Mouse (Mus musculus) Patski (cell line): ENCODE results near the gene Myo16. TPM values are rescaled to one million over a fixed set of nuclear protein-coding genes. Genes with fewer than 3 reads are reported as not detected.

Experiments used
- ATAC-seq: fragments of 100-300 bp; one replicate; pipeline ENCODE4 v1.8.0; 2021
- CTCF ChIA-PET: fragments of 350-600 bp; sonication (Branson Sonifier 250); formaldehyde crosslinking; loops from one replicate; lab custom pipeline; 2022; ENCODE audit warnings: inconsistent platforms; lab: Charles Lee
- POLR2A ChIA-PET: fragments of 350-600 bp; sonication (Branson Sonifier 250); formaldehyde crosslinking; loops from one replicate; lab custom pipeline; 2022; ENCODE audit warnings: antibody characterized with exemption, inconsistent platforms; lab: Charles Lee
- DNase-seq: peaks from one replicate; pipeline ENCODE4 v3.0.0-alpha.2; 2011; ENCODE audit warnings: low read depth, low spot score
- H3K27me3 ChIP-seq: fragments of 371-371 bp; one replicate; pipeline ENCODE4 v1.5.1; 2021
- CTCF ChIP-seq: fragments of 100-300 bp; IDR thresholded peaks from one replicate; pipeline ENCODE4 v1.5.1; 2021
- in situ Hi-C: fragments of 300-500 bp; cut with MboI; formaldehyde crosslinking; loops from 3 replicates; pipeline ENCODE4 v1.11.1; 2018; ENCODE audit warnings: low pct_unique_long_range_greater_than_20kb, mixed read lengths
- polyA plus RNA-seq: library from polyadenylated mRNA; unstranded; gene quantifications from one replicate; pipeline ENCODE4 v1.2.3, GENCODE M21; 2021

Myo16 gene
- polyA plus RNA-seq, 1 experiment from 2014 or later = 0.05 TPM

GRCm38 (mm10) chr8:10224305-10224971 lies 70.7 kb downstream of the Myo16 start:
- POLR2A ChIA-PET = no interaction called here
- no peak for TF ChIP-seq CTCF
- CTCF ChIA-PET = no interaction called here
- H3K27me3 ChIP-seq = peaks cover 15% of the 10 kb centered on the region
- in situ Hi-C loops = no loop called here
- no peak for ATAC-seq
- DNase-seq = no peak

- ATAC-seq (no peak), DNase-seq (no peak)
- no peak for TF ChIP-seq CTCF
- in situ Hi-C loops = no loop called here
- CTCF ChIA-PET = no interaction called here
- POLR2A ChIA-PET = no interaction called here
- H3K27me3 ChIP-seq = peaks cover 15% of the 10 kb centered on the region
Measured at GRCm38 (mm10) chr8:10225018-10225417, 71.3 kb downstream of the Myo16 start.

DNA sequence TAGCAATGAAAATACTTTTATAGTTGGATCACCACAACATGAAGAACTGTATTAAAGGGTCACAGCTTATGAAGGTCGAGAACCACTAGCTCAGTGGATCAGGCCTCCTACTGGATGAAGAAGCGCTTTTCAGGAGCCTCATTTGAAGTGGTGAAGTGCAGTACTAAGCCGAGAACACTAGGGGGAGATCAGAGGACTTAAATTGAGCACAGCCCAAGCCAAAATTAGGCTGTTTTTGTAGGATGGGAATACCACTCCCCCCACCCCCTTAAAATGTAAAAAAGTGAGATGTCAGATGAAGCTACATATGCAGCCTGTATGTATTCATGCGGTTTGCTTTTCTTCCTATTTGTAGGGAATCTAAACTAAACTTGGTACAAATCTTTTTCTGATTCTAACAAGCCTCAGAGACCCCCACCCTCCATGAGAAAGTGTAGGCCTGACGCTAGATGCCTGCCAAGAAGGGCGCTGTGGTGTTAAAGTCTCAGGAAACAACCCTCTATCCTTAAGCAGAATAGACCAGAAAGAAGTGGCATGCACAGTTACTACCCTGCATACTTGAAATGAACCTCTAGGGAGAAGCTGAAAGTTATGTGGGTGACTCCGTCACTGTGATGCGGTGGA lies 77.1 kb downstream of the Myo16 start:
- in situ Hi-C loops = no loop called here
- H3K27me3 ChIP-seq = peaks cover 34% of the 10 kb centered on the region
- DNase-seq = no peak
- no peak for ATAC-seq
- CTCF ChIA-PET = interaction anchor here (0.7 to 2.1 kb wide), 3 partner anchors 10 to 185 kb away, joined by 3 to 5 read pairs (median 3); no protein-coding TSS in a partner anchor
- POLR2A ChIA-PET = no interaction called here
- TF ChIP-seq CTCF = peak; percentile 77

DNA sequence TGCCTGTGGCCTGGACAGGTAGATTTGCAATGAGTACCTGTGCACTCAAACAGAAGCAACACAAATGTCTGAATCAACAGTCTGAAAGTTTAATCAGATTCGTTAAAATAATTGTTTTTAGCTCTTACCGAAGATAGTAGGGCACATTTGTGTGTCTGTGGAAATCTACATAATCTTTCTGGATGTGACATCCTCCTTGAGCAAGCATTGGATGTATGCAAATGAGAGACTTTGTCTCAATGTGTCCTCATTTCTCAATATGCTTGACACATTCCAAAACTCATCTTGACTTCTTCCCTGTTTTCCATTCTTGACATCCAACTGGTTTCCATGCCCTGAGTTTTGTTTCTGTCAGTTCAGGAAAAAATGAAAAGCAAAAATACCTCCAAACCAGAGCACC lies 80.8 kb downstream of the Myo16 start:
- DNase-seq = no peak
- in situ Hi-C loops = no loop called here
- CTCF ChIA-PET = no interaction called here
- peaks cover 34% of the 10 kb centered on the region for H3K27me3 ChIP-seq
- no peak for ATAC-seq
- no peak for TF ChIP-seq CTCF
- POLR2A ChIA-PET = no interaction called here

DNA sequence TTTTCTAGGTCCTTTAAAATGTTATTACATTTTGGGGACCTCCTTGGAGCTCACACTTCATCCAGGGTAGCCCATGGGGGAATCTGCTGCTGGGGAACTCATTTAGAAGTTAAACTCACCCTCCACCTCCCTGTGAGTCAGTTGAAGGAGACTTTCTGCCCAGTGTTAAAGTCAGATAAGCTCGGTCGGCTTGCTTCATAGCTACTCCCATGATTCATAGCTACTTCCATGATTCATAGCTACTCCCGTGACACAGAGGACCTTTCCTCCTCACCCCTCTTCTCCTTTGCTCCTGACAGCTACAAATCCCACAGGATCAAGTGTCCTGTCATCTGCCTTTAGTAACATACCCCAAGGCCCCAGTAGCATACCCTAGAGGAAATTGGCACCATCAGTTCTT lies 89.6 kb downstream of the Myo16 start:
- peaks cover 41% of the 10 kb centered on the region for H3K27me3 ChIP-seq
- TF ChIP-seq CTCF = no peak
- ATAC-seq (no peak), DNase-seq (no peak)
- in situ Hi-C loops = no loop called here
- POLR2A ChIA-PET = no interaction called here
- CTCF ChIA-PET = interaction anchor here (0.9 kb wide), 1 partner anchor 266 kb away, joined by 3 read pairs; the partner anchor contains the start of genes Abhd13 and Lig4

DNA sequence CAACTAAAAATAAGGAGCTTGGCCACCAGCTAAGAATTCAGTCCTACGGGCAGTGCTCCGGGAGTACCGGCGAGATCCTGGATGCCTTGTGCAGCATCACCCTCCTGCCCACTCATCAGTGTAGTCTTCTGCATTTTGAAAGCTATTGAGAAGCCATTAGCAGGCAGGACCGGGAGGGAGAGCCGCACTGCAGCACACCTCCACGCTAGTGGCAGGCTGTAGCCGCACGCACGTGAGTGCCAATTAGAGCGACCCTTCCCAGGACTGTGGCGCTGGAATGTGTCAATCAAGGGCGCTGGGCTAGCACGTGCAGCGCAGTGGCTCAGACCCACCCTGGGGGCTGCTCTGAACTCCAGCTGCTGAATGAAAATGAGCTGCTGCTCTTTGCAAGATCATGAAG lies 95.4 kb downstream of the Myo16 start:
- CTCF ChIA-PET = no interaction called here
- no peak for TF ChIP-seq CTCF
- DNase-seq (no peak), ATAC-seq (no peak)
- POLR2A ChIA-PET = no interaction called here
- H3K27me3 ChIP-seq = peaks cover 51% of the 10 kb centered on the region
- in situ Hi-C loops = no loop called here

DNA sequence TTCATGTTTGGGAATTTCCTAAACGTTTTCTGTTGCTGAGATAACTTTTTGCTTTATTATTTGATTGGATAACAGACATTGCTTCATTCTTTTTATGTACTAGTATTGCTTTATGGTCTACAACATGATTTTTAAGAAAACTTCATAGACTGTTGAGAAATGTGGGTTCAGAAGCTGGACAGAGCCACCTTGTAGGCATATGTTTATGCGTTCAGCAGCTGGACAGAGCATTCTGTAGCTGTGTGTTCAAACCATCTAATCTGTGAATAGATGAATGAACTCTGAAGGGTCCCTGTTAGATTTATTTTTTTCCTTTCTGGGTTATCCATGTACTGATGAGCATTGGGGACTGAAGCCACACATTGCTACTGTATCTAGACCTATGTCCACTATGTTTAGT lies 102.0 kb downstream of the Myo16 start:
- CTCF ChIA-PET = no interaction called here
- no peak for ATAC-seq
- no peak for TF ChIP-seq CTCF
- H3K27me3 ChIP-seq = peaks cover 16% of the 10 kb centered on the region
- POLR2A ChIA-PET = no interaction called here
- no peak for DNase-seq
- in situ Hi-C loops = no loop called here

- POLR2A ChIA-PET = no interaction called here
- TF ChIP-seq CTCF = no peak
- CTCF ChIA-PET = no interaction called here
- no peak for DNase-seq
- H3K27me3 ChIP-seq = peaks cover 14% of the 10 kb centered on the region
- ATAC-seq = no peak
- in situ Hi-C loops = no loop called here
Measured at GRCm38 (mm10) chr8:10256563-10256962, 102.9 kb downstream of the Myo16 start.

- ATAC-seq (no peak), DNase-seq (no peak)
- in situ Hi-C loops = no loop called here
- ChIA-PET CTCF (no interaction called here), POLR2A (no interaction called here)
- TF ChIP-seq CTCF = no peak
- H3K27me3 ChIP-seq = peaks cover 42% of the 10 kb centered on the region
Measured at GRCm38 (mm10) chr8:10270094-10270493, 116.4 kb downstream of the Myo16 start.

DNA sequence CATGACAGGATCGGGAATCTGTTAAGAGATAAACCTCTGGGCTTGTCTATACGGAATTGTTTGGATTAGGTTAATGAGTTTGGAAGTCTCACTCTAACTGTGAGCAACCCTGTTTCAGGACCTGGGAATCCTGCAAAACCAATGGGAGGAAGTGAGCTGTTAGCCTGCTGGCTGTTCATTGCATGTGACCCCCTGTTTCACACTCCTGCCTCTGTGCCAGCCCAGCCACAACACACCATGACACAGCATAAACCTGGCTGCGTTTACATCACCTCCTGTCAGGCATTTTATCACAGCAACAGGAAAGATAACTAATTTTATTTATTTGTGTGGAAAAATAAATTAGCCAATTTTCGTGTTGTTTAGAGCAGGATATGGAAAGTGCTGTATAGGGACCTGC lies 138.9 kb downstream of the Myo16 start:
- ChIA-PET POLR2A (interaction anchor here (0.7 kb wide), 1 partner anchor 83 kb away, joined by 3 read pairs; no protein-coding TSS in a partner anchor), CTCF (no interaction called here)
- DNase-seq = no peak
- no peak for ATAC-seq
- in situ Hi-C loops = no loop called here
- no peak for TF ChIP-seq CTCF
- H3K27me3 ChIP-seq = peaks cover 13% of the 10 kb centered on the region

DNA sequence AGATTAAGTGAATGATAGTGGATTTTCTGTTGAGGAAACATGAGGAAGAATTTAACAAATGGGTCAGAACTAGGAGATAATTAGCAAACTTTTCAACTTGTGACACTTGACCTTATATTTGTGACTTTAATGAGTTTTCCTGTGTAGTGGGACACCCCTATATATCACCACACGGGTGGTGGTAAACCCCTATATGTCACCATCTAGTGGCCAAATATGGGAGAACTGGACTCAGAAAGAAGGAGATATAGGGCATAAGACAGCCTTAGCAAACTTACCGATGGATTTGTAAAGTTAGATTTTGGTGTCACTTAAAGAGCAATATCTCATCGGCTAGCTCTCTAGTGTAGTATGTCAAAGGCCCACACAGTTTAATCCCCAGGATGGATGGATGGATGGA lies 147.1 kb downstream of the Myo16 start:
- H3K27me3 ChIP-seq = peaks cover 35% of the 10 kb centered on the region
- DNase-seq (no peak), ATAC-seq (no peak)
- ChIA-PET POLR2A (no interaction called here), CTCF (no interaction called here)
- in situ Hi-C loops = loop anchor here (5.0 to 10.0 kb wide), 2 partner anchors 258 to 326 kb away; partner anchors contain the start of genes Abhd13 and Lig4
- TF ChIP-seq CTCF = peak; percentile 49
